Mouse (Mus musculus) forebrain, embryonic 12.5 days (tissue): ENCODE measurements around the gene Pced1a. TPM values are rescaled to one million over a fixed set of nuclear protein-coding genes. Genes with fewer than 3 reads are reported as not detected.

Experiments used
- ATAC-seq: fragments of 200-750 bp; cut with Nextera tagmentation; 2 replicates; pipeline ENCODE4 v1.8.0; 2017; ENCODE audit warnings: moderate TSS enrichment; ENCODE audit not compliant: low FRiP score
- H3K27ac ChIP-seq: fragments of 300-500 bp; sonication (generic); 2 replicates; pipeline ENCODE4 v1.5.1; 2016; ENCODE audit warnings: mild to moderate bottlenecking
- H3K27me3 ChIP-seq: fragments of 300-500 bp; sonication (generic); 2 replicates; pipeline ENCODE4 v1.6.1; 2016; ENCODE audit warnings: mild to moderate bottlenecking
- H3K36me3 ChIP-seq: fragments of 300-500 bp; sonication (generic); replicated peaks from 2 replicates; pipeline ENCODE4 v1.6.1; 2016; ENCODE audit warnings: mild to moderate bottlenecking
- H3K4me1 ChIP-seq: fragments of 300-500 bp; sonication (generic); 2 replicates; pipeline ENCODE4 v1.6.1; 2016
- H3K4me2 ChIP-seq: fragments of 300-500 bp; sonication (generic); 2 replicates; pipeline ENCODE4 v1.6.1; 2016; ENCODE audit warnings: mild to moderate bottlenecking, moderate library complexity
- H3K4me3 ChIP-seq: fragments of 300-500 bp; sonication (generic); replicated peaks from 2 replicates; pipeline ENCODE4 v1.5.1; 2016; ENCODE audit warnings: mild to moderate bottlenecking
- H3K9ac ChIP-seq: fragments of 300-500 bp; sonication (generic); 2 replicates; pipeline ENCODE4 v1.6.1; 2016; ENCODE audit warnings: mild to moderate bottlenecking
- H3K9me3 ChIP-seq: fragments of 300-500 bp; sonication (generic); 2 replicates; pipeline ENCODE4 v1.6.1; 2016
- WGBS: fragments of 180-500 bp; shearing (Covaris S2); methylation state at CpG from one replicate; pipeline ENCODE4 v1.1.7; 2016; 5-methylcytosine and 5-hydroxymethylcytosine counted together
- polyA plus RNA-seq: library from polyadenylated mRNA; unstranded; fragments of >200 nt; fragmentation: Nextera tagmentation; extraction: Ambion mirVana; gene quantifications from 2 replicates; pipeline ENCODE4 v1.2.1, GENCODE M21; 2016

The Pced1a gene
- polyA plus RNA-seq, 1 experiment from 2014 or later = 10.9 TPM

- WGBS = 70% methylated on average over 14 of the region's 14 CpGs
- Histone ChIP-seq H3K9ac (peak overlapping the region; percentile 92), H3K9me3 (no peaks in the 10 kb centered on the region), H3K4me1 (peaks cover 27% of the 10 kb centered on the region), H3K27ac (no peak overlapping the region), H3K27me3 (peaks cover 13% of the 10 kb centered on the region), H3K36me3 (no peaks in the 10 kb centered on the region), H3K4me2 (peak overlapping the region; percentile 67), H3K4me3 (peak overlapping the region; percentile 87)
- no peak for ATAC-seq
Measured at GRCm38 (mm10) chr2:130451086-130451726, 26.7 kb upstream of the Pced1a start.

DNA sequence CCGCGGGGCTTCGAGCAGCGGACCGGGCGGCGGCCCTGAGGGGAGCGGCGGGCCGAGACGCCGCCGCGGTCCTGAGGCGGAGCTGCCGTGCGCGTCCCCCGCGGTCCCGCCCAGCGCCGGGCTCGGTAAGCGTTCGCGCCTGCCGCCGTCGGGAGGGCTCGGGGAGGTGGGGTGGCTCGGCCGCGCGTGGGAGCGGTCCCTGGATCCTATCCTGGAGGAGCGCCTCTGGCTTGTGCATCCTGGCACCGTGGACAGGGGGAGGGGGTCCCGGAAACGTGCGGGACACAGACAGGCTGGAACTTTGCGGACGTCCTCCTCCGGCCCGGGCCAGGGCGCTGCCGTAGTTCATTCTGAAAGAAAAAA, 25.9 kb upstream of the Pced1a start:
- Histone ChIP-seq H3K4me3 (peak overlapping the region; percentile 87), H3K36me3 (0 out of 2 replicates have a peak, but pooled peaks cover 5% of the 10 kb centered on the region), H3K9me3 (no peaks in the 10 kb centered on the region), H3K9ac (peak overlapping the region; percentile 92), H3K27me3 (peaks cover 13% of the 10 kb centered on the region), H3K27ac (peak overlapping the region; percentile 87), H3K4me1 (peaks cover 27% of the 10 kb centered on the region), H3K4me2 (peak overlapping the region; percentile 67)
- peak; percentile 87 for ATAC-seq
- under 1% methylated on average over 47 of the region's 47 CpGs for WGBS

- peak; percentile 98 for ATAC-seq
- Histone ChIP-seq H3K4me2 (peak within 1 kb of the TSS; percentile 67), H3K27ac (peak within 1 kb of the TSS; percentile 87), H3K27me3 (peaks cover 13% of the 10 kb centered on the region), H3K36me3 (0 out of 2 replicates have a peak, but pooled peaks cover 5% of the 10 kb centered on the region), H3K4me3 (peak within 1 kb of the TSS; percentile 87), H3K4me1 (peaks cover 27% of the 10 kb centered on the region), H3K9ac (peak within 1 kb of the TSS; percentile 92), H3K9me3 (no peaks in the 10 kb centered on the region)
- WGBS = 0% methylated on average over 50 of the region's 50 CpGs
Measured at GRCm38 (mm10) chr2:130449794-130450433, 25.4 kb upstream of the Pced1a start, which contains the start of gene Ptpra. Gene Ptpra, plus strand, starts transcription at chr2:130450278.

- H3K27ac ChIP-seq = no peak overlapping the region
- peak overlapping the region; percentile 67 for H3K4me2 ChIP-seq
- WGBS = 8% methylated on average over 17 of the region's 17 CpGs
- peak overlapping the region; percentile 87 for H3K4me3 ChIP-seq
- H3K36me3 ChIP-seq = peaks cover 9% of the 10 kb centered on the region
- H3K4me1 ChIP-seq = peaks cover 27% of the 10 kb centered on the region
- peaks cover 13% of the 10 kb centered on the region for H3K27me3 ChIP-seq
- no peaks in the 10 kb centered on the region for H3K9me3 ChIP-seq
- H3K9ac ChIP-seq = peak overlapping the region; percentile 92
- 0 out of 2 replicates have a peak, but pooled peaks have one; percentile 7 for ATAC-seq
Measured at GRCm38 (mm10) chr2:130449021-130449793, 24.7 kb upstream of the Pced1a start.

DNA sequence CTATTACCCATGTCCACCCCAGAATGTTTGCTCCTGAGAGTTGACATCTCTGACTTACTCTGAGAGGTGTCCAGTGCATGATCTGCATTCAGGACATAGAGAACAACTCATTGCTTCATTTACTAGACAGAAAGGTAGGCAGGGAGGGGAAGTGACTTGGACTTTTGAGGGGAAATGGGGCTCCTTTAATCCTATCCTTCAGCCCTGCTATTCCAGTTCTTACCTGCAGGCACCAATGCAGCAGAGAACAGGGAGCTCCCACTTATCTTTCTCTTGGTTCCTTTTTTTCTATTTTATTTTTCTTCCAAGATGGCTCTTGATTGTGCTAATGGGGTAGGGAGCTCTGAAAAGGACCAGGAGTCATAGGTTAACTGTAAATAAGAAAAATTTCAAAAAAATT, 23.9 kb upstream of the Pced1a start:
- no peak overlapping the region for H3K4me3 ChIP-seq

GRCm38 (mm10) chr2:130442162-130442561, 17.7 kb upstream of the Pced1a start:
- H3K4me3 ChIP-seq = no peak overlapping the region
- 86% methylated on average over 10 of the region's 10 CpGs for WGBS
- H3K36me3 ChIP-seq = peaks cover 75% of the 10 kb centered on the region
- H3K27ac ChIP-seq = no peak overlapping the region
- H3K4me1 ChIP-seq = no peaks in the 10 kb centered on the region
- no peak for ATAC-seq
- H3K9ac ChIP-seq = no peak overlapping the region
- H3K4me2 ChIP-seq = no peak overlapping the region
- no peaks in the 10 kb centered on the region for H3K9me3 ChIP-seq
- H3K27me3 ChIP-seq = no peaks in the 10 kb centered on the region

More for the DNA sequence above, 23.9 kb upstream of the Pced1a start:
- peaks cover 26% of the 10 kb centered on the region for H3K4me1 ChIP-seq
- no peak overlapping the region for H3K27ac ChIP-seq
- no peak for ATAC-seq
- H3K9me3 ChIP-seq = no peaks in the 10 kb centered on the region
- no peak overlapping the region for H3K9ac ChIP-seq
- H3K27me3 ChIP-seq = peaks cover 13% of the 10 kb centered on the region
- H3K36me3 ChIP-seq = peaks cover 16% of the 10 kb centered on the region
- H3K4me2 ChIP-seq = no peak overlapping the region

DNA sequence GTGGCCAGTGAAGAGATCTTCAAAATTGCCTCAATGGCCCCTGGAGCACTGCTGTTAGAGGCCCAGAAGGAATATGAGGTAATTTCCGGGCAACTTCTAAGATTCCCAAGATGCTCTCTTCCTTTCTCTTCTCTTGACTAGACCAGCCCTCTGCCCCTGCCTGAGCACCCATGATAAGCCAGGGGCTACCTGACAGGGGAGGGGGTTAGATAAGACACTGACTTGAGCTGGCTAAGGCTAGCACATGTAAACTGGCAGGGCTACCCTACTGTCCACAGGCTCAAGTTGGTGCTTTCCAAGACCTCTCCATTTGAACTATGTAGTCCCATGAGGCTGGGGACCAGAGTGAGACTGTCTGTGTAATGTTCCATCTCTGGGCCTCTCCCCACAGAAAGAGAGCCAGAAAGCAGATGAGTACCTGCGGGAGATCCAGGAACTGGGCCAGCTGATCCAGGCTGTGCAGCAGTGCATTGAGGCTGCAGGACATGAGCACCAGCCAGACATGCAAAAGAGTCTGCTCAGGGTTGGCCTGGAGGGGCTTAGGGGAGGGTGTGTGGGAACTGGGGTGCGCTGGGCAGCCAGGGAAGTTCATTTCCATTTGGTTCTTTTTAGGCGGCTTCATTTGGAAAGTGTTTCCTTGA, 15.5 kb upstream of the Pced1a start:
- no peak overlapping the region for H3K4me2 ChIP-seq
- peaks cover 69% of the 10 kb centered on the region for H3K36me3 ChIP-seq
- no peak overlapping the region for H3K4me3 ChIP-seq
- H3K9ac ChIP-seq = no peak overlapping the region
- 90% methylated on average over 4 of the region's 4 CpGs for WGBS
- no peaks in the 10 kb centered on the region for H3K27me3 ChIP-seq
- no peaks in the 10 kb centered on the region for H3K9me3 ChIP-seq
- no peak overlapping the region for H3K27ac ChIP-seq
- no peaks in the 10 kb centered on the region for H3K4me1 ChIP-seq
- no peak for ATAC-seq

GRCm38 (mm10) chr2:130438861-130439260, 14.4 kb upstream of the Pced1a start:
- H3K27me3 ChIP-seq = no peaks in the 10 kb centered on the region
- no peak overlapping the region for H3K4me3 ChIP-seq
- no peaks in the 10 kb centered on the region for H3K9me3 ChIP-seq
- no peak for ATAC-seq
- WGBS = 99% methylated on average over 3 of the region's 3 CpGs
- H3K4me2 ChIP-seq = no peak overlapping the region
- H3K36me3 ChIP-seq = peaks cover 63% of the 10 kb centered on the region
- H3K9ac ChIP-seq = no peak overlapping the region
- H3K27ac ChIP-seq = no peak overlapping the region
- no peaks in the 10 kb centered on the region for H3K4me1 ChIP-seq

DNA sequence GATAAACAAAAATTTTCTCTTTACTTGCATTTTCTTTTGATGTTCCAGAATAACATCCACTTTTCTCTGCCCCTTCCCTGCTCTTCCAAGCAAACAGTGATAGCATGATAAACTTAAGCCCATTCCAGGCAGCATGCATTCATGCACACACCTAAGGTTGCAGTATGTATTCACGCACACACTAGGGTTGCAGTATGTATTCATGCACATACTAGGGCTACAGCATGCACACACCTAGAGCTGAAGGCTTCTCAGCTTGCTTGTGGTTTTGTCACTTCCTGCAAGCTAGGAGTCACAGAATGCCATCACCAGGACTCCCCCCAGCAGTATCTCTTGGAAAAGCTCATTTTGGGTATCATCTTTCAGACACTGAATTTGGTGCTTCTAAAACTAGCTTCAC, 12.3 kb upstream of the Pced1a start:
- H3K4me3 ChIP-seq = no peak overlapping the region
- WGBS = 92% methylated on average over 1 of the region's 1 CpGs
- no peak for ATAC-seq
- peaks cover 48% of the 10 kb centered on the region for H3K36me3 ChIP-seq
- H3K9me3 ChIP-seq = no peaks in the 10 kb centered on the region
- H3K27ac ChIP-seq = no peak overlapping the region
- H3K4me1 ChIP-seq = no peaks in the 10 kb centered on the region
- no peak overlapping the region for H3K4me2 ChIP-seq
- no peak overlapping the region for H3K9ac ChIP-seq
- no peaks in the 10 kb centered on the region for H3K27me3 ChIP-seq

- Histone ChIP-seq H3K9ac (no peak overlapping the region), H3K27me3 (no peaks in the 10 kb centered on the region), H3K4me3 (no peak overlapping the region), H3K9me3 (no peaks in the 10 kb centered on the region), H3K4me2 (no peak overlapping the region), H3K4me1 (no peaks in the 10 kb centered on the region), H3K36me3 (peaks cover 13% of the 10 kb centered on the region), H3K27ac (no peak overlapping the region)
- WGBS = 27% methylated on average over 4 of the region's 4 CpGs
- peak; percentile 63 for ATAC-seq
Measured at GRCm38 (mm10) chr2:130433152-130433551, 8.7 kb upstream of the Pced1a start.

- 89% methylated on average over 3 of the region's 3 CpGs for WGBS
- Histone ChIP-seq H3K9ac (no peak overlapping the region), H3K4me1 (no peaks in the 10 kb centered on the region), H3K9me3 (no peaks in the 10 kb centered on the region), H3K4me2 (no peak overlapping the region), H3K27me3 (no peaks in the 10 kb centered on the region), H3K27ac (no peak overlapping the region), H3K36me3 (peaks cover 8% of the 10 kb centered on the region; the same call in 1 of the 2 replicates), H3K4me3 (no peak overlapping the region)
- no peak for ATAC-seq
Measured at GRCm38 (mm10) chr2:130432157-130432556, 7.7 kb upstream of the Pced1a start.

DNA sequence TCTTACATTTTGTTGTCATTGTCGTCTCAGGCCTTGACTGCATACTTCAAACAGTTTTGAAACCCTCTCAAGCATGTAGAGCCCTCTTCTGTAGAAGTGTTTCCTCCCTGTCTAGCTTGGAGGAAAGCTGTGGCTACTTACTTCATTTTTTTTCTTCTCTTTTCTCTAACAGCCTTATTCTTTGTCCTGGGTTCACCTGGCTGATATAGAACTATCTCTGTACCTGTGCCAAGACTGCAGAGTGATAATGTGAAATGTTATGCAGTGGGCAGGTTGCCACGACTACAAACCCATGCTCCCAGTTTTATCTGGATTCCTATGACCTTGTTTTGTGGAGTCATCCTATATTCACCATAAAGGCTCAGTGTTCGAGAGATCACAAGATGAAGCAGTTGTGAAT, 6.0 kb upstream of the Pced1a start:
- peaks cover 5% of the 10 kb centered on the region for H3K4me1 ChIP-seq
- no peak overlapping the region for H3K9ac ChIP-seq
- no peak overlapping the region for H3K4me3 ChIP-seq
- WGBS = 86% methylated on average over 3 of the region's 3 CpGs
- H3K27me3 ChIP-seq = no peaks in the 10 kb centered on the region
- ATAC-seq = no peak
- H3K4me2 ChIP-seq = no peak overlapping the region
- H3K9me3 ChIP-seq = no peaks in the 10 kb centered on the region
- H3K36me3 ChIP-seq = peaks cover 8% of the 10 kb centered on the region; the same call in 1 of the 2 replicates
- H3K27ac ChIP-seq = no peak overlapping the region
